Comparison of ENCODE assay signal across 11 mouse cellular contexts in the genomic region with DNA sequence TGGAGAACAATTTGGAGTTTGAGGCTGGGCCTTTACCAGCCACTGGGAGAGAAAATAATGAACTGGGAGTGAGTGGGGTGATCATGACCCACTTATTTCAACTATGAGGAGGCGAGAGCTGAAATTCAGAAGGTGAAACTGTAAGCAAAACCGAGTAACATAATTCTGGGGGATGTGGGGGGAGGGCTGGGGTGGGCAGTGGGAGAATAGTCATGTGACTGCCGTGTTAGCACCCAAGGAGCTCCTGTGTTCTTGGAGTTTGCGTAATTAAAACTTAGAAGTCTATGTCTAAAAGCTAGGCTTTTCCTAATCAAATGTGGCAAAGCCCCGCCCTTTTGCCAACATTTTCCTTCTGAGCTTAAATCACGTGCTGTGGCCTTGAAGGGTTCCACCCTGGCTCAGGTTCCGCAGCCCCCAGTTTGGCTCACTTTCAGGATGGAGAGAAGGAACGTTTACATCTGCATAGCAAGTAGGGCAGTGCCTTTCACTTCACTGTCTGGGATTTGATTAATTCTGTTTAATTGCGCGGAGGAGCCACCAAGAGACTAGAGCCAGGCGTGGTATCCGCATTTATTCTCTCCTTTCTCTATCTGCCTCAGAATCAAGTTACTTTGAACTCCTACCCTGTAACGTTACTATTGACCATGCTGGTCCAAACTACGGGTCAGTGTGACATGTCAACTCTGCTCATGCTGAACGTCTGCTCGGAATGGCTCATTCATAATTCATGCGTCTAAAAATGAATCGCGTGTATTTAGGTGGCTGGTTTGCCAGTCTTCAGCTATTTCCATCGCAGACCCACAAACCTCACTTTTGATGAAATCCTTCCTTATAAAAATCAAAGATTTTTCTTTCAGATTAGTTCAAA.
A peak's percentile ranks its signal among the peaks of the same experiment; 100 is the strongest.
DNase-seq lines count a peak whose midpoint lies in the region; ATAC-seq lines count a peak whose summit lies in the region.
"Had no signal": no experiment of that assay in that cellular context is flagged by ENCODE, and none has a peak within 500 bp of the region (broad histone marks: within the 10 kb centered on the region; RNA-seq: fewer than 3 reads in every experiment).

No protein-coding gene starts in this region.

- no peak overlapping the region for H3K4me2 ChIP-seq in lung, embryonic 16.5 days (ENCODE audit: low read depth, low read length)
- H3K4me2 ChIP-seq in forebrain, embryonic 16.5 days (ENCODE audit: low read length): peak overlapping the region; percentile 52
- peak overlapping the region; percentile 31 for H3K4me2 ChIP-seq in neural tube, embryonic 13.5 days
- H3K4me2 ChIP-seq: liver, embryonic 13.5 days had no signal

- H3K4me1 ChIP-seq in lung, embryonic 16.5 days (replicated peaks; ENCODE audit: control insufficient read depth, insufficient read depth, low read length): peaks cover 10% of the 10 kb centered on the region
- peaks cover 10% of the 10 kb centered on the region for H3K4me1 ChIP-seq in forebrain, embryonic 16.5 days (replicated peaks; ENCODE audit: control insufficient read depth, insufficient read depth, low read length)
- H3K4me1 ChIP-seq in neural tube, embryonic 13.5 days (replicated peaks): peaks cover 23% of the 10 kb centered on the region
- H3K4me1 ChIP-seq: liver, embryonic 13.5 days had no signal

- H3K36me3 ChIP-seq in lung, embryonic 16.5 days (ENCODE audit: control insufficient read depth, insufficient read depth, low read length): no peaks in the 10 kb centered on the region
- no peaks in the 10 kb centered on the region for H3K36me3 ChIP-seq in forebrain, embryonic 16.5 days (ENCODE audit: control insufficient read depth, insufficient read depth)
- no peaks in the 10 kb centered on the region for H3K36me3 ChIP-seq in neural tube, embryonic 13.5 days
- H3K36me3 ChIP-seq: liver, embryonic 13.5 days had no signal

- no peaks in the 10 kb centered on the region for H3K9me3 ChIP-seq in lung, embryonic 16.5 days (ENCODE audit: control insufficient read depth, low read length)
- H3K9me3 ChIP-seq in forebrain, embryonic 16.5 days (ENCODE audit: control insufficient read depth, low read length): no peaks in the 10 kb centered on the region
- no peaks in the 10 kb centered on the region for H3K9me3 ChIP-seq in neural tube, embryonic 13.5 days
- H3K9me3 ChIP-seq: liver, embryonic 13.5 days had no signal

- H3K9ac ChIP-seq in lung, embryonic 16.5 days (ENCODE audit: low read length): no peak overlapping the region
- no peak overlapping the region for H3K9ac ChIP-seq in forebrain, embryonic 16.5 days (replicated peaks; ENCODE audit: low read depth, low read length)
- no peak overlapping the region for H3K9ac ChIP-seq in neural tube, embryonic 13.5 days
- H3K9ac ChIP-seq: liver, embryonic 13.5 days had no signal

- no peak for DNase-seq in frontal cortex, postnatal 25 days (ENCODE audit: low spot score in 2 of 2)
- DNase-seq in lung, postnatal 4 days: no peak
- DNase-seq in cerebellum, postnatal 14 days: no peak
- DNase-seq in natural killer cell, adult 2 months (ENCODE audit: low spot score in 2 of 2): no peak
- DNase-seq: B cell, adult 2 months; liver, embryonic 13.5 days; thymus, adult 18-20 months had no signal

- H3K27me3 ChIP-seq in lung, embryonic 16.5 days (ENCODE audit: control insufficient read depth, insufficient read depth, low read depth, low read length): no peaks in the 10 kb centered on the region
- no peaks in the 10 kb centered on the region for H3K27me3 ChIP-seq in forebrain, embryonic 16.5 days (replicated peaks; ENCODE audit: control insufficient read depth, insufficient read depth, low read length)
- H3K27me3 ChIP-seq in neural tube, embryonic 13.5 days: no peaks in the 10 kb centered on the region
- H3K27me3 ChIP-seq: liver, embryonic 13.5 days had no signal

- no peak overlapping the region for H3K4me3 ChIP-seq in lung, embryonic 16.5 days (ENCODE audit: low read length)
- peak overlapping the region; percentile 34 for H3K4me3 ChIP-seq in forebrain, embryonic 16.5 days (replicated peaks; ENCODE audit: low read length)
- H3K4me3 ChIP-seq in neural tube, embryonic 13.5 days: no peak overlapping the region
- H3K4me3 ChIP-seq: liver, embryonic 13.5 days had no signal

- peak; percentile 67 for ATAC-seq in frontal cortex, adult (ENCODE audit: low TSS enrichment)
- ATAC-seq in lung, embryonic 16.5 days (ENCODE audit: low read depth): 0 out of 2 replicates have a peak, but pooled peaks have one; percentile 26
- peak; percentile 94 for ATAC-seq in forebrain, embryonic 16.5 days
- peak; percentile 92 for ATAC-seq in neural tube, embryonic 13.5 days (ENCODE audit: low read depth)

- no peak overlapping the region for H3K27ac ChIP-seq in lung, embryonic 16.5 days (ENCODE audit: low read length)
- 0 out of 2 replicates have a peak overlapping the region, but pooled peaks have one; percentile 27 for H3K27ac ChIP-seq in forebrain, embryonic 16.5 days (ENCODE audit: low read length)
- H3K27ac ChIP-seq in neural tube, embryonic 13.5 days (replicated peaks): no peak overlapping the region; the same call in 1 of the 2 replicates
- H3K27ac ChIP-seq: liver, embryonic 13.5 days had no signal

- WGBS in lung, embryonic 16.5 days: 63% methylated on average over 20 of the region's 20 CpGs
- WGBS in forebrain, embryonic 16.5 days: 30% methylated on average over 20 of the region's 20 CpGs
- WGBS in neural tube, embryonic 13.5 days: 52% methylated on average over 20 of the region's 20 CpGs

Comparison
In these comparisons a context has a peak if more than half of its experiments do, and no peak if none do; other contexts are left out.
1. ATAC-seq: peak in every context shown above with its lines; median percentile 94 in forebrain, embryonic 16.5 days; 92 in neural tube, embryonic 13.5 days; 67 in frontal cortex, adult; 26 in lung, embryonic 16.5 days.